Mouse (Mus musculus): ENCODE results near the gene Rgma.

Gene Rgma

GRCm38 (mm10) chr7:73433637-73434335 is 58.5 kb downstream of the Rgma start:
- no peak for DNase-seq (ENCODE audit: low spot score)

GRCm38 (mm10) chr7:73434336-73434677 is 59.0 kb downstream of the Rgma start:
- DNase-seq (ENCODE audit: low spot score), result no peak

- no peak for DNase-seq (ENCODE audit: low spot score)
Observed at GRCm38 (mm10) chr7:73435685-73436084, 60.4 kb downstream of the Rgma start.

GRCm38 (mm10) chr7:73441802-73442201 is 66.5 kb downstream of the Rgma start:
- DNase-seq (ENCODE audit: low spot score), result no peak

- no peak for DNase-seq (ENCODE audit: low spot score)
Observed at GRCm38 (mm10) chr7:73442246-73442645, 66.9 kb downstream of the Rgma start.

GRCm38 (mm10) chr7:73451594-73451993 is 76.3 kb downstream of the Rgma start:
- no peak for DNase-seq (ENCODE audit: low spot score)

GRCm38 (mm10) chr7:73452187-73452808 is 77.0 kb downstream of the Rgma start:
- no peak for DNase-seq (ENCODE audit: low spot score)

GRCm38 (mm10) chr7:73454113-73454512 is 78.8 kb downstream of the Rgma start:
- no peak for DNase-seq (ENCODE audit: low spot score)

- DNase-seq (ENCODE audit: low spot score), result no peak
Observed at GRCm38 (mm10) chr7:73463546-73463945, 88.2 kb downstream of the Rgma start.

GRCm38 (mm10) chr7:73467741-73468140 is 92.4 kb downstream of the Rgma start:
- no peak for DNase-seq (ENCODE audit: low spot score)

Measured in testis, postnatal 10 days (tissue).